Mouse (Mus musculus): ENCODE measurements at regions not wholly inside any gene's neighbourhood (a gene's known extent, or its start where the extent isn't known, plus 50 kb on each side); places are given as distances from the start of the nearest gene placed in this dataset.
A peak's percentile ranks its signal among the peaks of the same experiment; 100 is the strongest.

GRCm38 (mm10) chr2:142964340-142964739 lies 63.0 kb upstream of the Kif16b start:
- no peak for DNase-seq (ENCODE audit: low spot score in 2 of 2)

- DNase-seq (ENCODE audit: low spot score in 2 of 2) = peak; percentile 57 to 82
Measured at GRCm38 (mm10) chr2:142967250-142967649, 65.9 kb upstream of the Kif16b start.

GRCm38 (mm10) chr2:142980771-142981170 lies 79.4 kb upstream of the Kif16b start:
- no peak for DNase-seq (ENCODE audit: low spot score in 2 of 2)

- DNase-seq (ENCODE audit: low spot score in 2 of 2) = peak; percentile 2 to 8
Measured at GRCm38 (mm10) chr2:142988691-142989090, 74.1 kb upstream of the Snrpb2 start.

- DNase-seq (ENCODE audit: low spot score in 2 of 2) = no peak
Measured at GRCm38 (mm10) chr2:142996088-142996487, 66.8 kb upstream of the Snrpb2 start.

GRCm38 (mm10) chr2:143002874-143003273 lies 60.0 kb upstream of the Snrpb2 start:
- DNase-seq (ENCODE audit: low spot score in 2 of 2) = no peak

- no peak for DNase-seq (ENCODE audit: low spot score in 2 of 2)
Measured at GRCm38 (mm10) chr2:143003341-143003740, 59.5 kb upstream of the Snrpb2 start.

GRCm38 (mm10) chr2:143011380-143011779 lies 51.5 kb upstream of the Snrpb2 start:
- no peak for DNase-seq (ENCODE audit: low spot score in 2 of 2)
